Mouse (Mus musculus) olfactory bulb, adult 2 months (tissue): ENCODE results near the gene Fh1. TPM values are rescaled to one million over a fixed set of nuclear protein-coding genes. Genes with fewer than 3 reads are reported as not detected.

Experiments
- H3K27ac ChIP-seq: fragments of 200-500 bp; 2 replicates; pipeline ENCODE4 v1.5.1; 2012; ENCODE audit warnings: low read depth, low read length; ENCODE audit not compliant: insufficient read depth
- H3K4me1 ChIP-seq: fragments of 200-500 bp; 2 replicates; pipeline ENCODE4 v1.6.1; 2012; ENCODE audit warnings: low read length; ENCODE audit not compliant: control insufficient read depth, insufficient read depth
- H3K4me3 ChIP-seq: fragments of 200-500 bp; 2 replicates; pipeline ENCODE4 v1.5.1; 2012; ENCODE audit warnings: mild to moderate bottlenecking, low read depth, low read length, moderate library complexity; ENCODE audit not compliant: insufficient read depth
- CTCF ChIP-seq: fragments of 200-500 bp; IDR thresholded peaks from 2 replicates; pipeline ENCODE4 v1.5.1; 2012; ENCODE audit warnings: low read depth, mild to moderate bottlenecking, low read length, moderate library complexity; ENCODE audit not compliant: insufficient read depth
- POLR2A ChIP-seq: fragments of 200-500 bp; IDR thresholded peaks from 2 replicates; pipeline ENCODE4 v1.6.1; 2012; ENCODE audit warnings: mild to moderate bottlenecking, low read depth, low read length, moderate library complexity; ENCODE audit not compliant: insufficient read depth
- WGBS: fragments of 180-500 bp; shearing (Covaris S2); methylation state at CpG from one replicate; pipeline ENCODE4 v1.1.7; 2018; 5-methylcytosine and 5-hydroxymethylcytosine counted together
- polyA plus RNA-seq: library from polyadenylated mRNA; stranded (reverse); fragments of >200 nt; gene quantifications from 2 replicates; pipeline ENCODE4 v1.2.4, GENCODE M21; 2012; ENCODE audit warnings: low replicate concordance; ENCODE audit not compliant: missing spikeins, insufficient read depth, insufficient read length

Gene Fh1
- polyA plus RNA-seq, 1 experiment = not detected

DNA sequence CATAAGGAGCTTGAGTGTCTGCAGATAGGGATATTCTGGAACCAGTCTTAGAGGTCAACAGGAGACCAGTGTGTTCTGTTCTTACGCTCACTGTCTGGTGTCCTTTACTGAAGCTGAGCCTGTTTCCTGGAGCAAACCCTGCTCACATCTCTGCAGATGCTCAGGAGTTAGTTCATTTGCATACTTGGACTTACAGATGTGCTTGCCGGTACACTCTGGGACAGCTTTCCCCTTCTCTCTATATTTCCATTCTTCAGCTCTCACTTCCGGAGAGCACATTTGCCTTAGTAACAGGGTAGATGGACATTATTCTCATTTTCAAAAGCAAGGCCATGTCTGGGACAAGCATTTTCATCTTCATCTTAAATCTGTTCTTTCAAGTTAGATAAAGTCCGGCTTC lies 23.2 kb upstream of the Fh1 start:
- WGBS = 95% methylated on average over 4 of the region's 4 CpGs
- Histone ChIP-seq H3K27ac (no peak overlapping the region), H3K4me1 (no peaks in the 10 kb centered on the region), H3K4me3 (no peak overlapping the region)
- no peak for TF ChIP-seq POLR2A
- no peak for TF ChIP-seq CTCF

DNA sequence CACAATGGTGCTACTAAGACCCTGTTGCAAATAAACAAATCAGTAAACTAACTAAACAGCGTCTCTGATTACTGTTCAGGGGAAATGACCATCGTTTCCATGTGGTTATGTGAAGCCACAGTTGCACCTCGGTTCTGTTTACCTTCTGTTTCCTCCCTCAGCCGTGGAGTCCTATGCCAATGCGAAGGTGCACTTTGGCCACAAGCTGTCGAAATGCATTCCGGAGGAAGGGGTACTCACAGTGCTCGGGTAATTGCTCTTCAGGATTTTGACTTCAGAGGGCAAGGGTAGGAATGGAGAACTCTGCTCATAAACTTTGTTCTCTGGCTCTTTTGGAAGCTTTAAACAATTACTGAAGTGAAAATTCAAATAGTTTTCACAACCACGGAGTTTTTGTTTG lies 21.5 kb upstream of the Fh1 start:
- WGBS = 80% methylated on average over 9 of the region's 9 CpGs
- TF ChIP-seq CTCF (no peak), POLR2A (no peak)
- no peak overlapping the region for H3K4me3 ChIP-seq

DNA sequence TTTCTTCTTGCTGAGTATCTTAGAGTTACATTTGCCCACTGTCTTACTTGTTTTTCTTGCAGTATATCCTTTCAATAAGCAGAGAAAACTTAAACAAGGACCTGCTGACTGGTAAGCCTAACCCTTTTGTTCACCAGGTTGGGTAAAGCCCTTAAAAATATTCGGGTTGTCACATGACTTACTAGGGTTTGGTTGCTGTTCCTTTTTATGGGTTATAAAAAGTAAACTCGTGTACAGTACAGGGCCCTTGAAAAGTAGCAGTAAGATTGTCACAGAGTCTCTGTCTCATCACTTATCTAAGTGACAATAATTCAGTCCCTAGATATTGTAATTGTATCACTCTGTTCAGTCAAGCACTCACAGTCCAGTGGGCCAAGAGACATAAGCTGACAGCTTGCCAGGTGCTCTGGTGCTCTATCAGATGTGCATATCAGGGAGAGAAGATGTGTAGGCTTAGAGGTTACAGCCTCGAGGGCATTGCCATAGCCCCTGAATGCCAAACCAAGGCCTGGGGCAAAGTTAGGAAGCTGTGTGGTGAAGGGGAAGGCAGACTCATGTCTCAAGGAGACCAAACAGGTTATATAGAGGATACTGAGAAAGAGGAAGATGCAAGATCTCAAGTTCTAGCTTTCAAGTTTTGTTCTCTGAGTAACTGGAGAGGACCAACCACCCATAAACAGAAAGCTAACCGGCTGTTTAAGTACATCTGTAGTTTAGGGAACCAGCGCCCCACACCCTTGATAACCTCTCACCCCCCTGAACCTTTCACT lies 18.2 kb upstream of the Fh1 start:
- Histone ChIP-seq H3K4me3 (no peak overlapping the region), H3K4me1 (no peaks in the 10 kb centered on the region), H3K27ac (no peak overlapping the region)
- TF ChIP-seq POLR2A = no peak
- 77% methylated on average over 5 of the region's 5 CpGs for WGBS

More for the DNA sequence above, 21.5 kb upstream of the Fh1 start:
- Histone ChIP-seq H3K4me1 (no peaks in the 10 kb centered on the region), H3K27ac (no peak overlapping the region)

GRCm38 (mm10) chr1:175640435-175641150 lies 15.2 kb upstream of the Fh1 start:
- Histone ChIP-seq H3K27ac (no peak overlapping the region), H3K4me1 (no peaks in the 10 kb centered on the region), H3K4me3 (no peak overlapping the region)
- no peak for TF ChIP-seq CTCF
- TF ChIP-seq POLR2A = no peak
- WGBS = 87% methylated on average over 6 of the region's 6 CpGs

GRCm38 (mm10) chr1:175639072-175639471 lies 13.6 kb upstream of the Fh1 start:
- no peak overlapping the region for H3K4me3 ChIP-seq
- no peak for TF ChIP-seq POLR2A
- H3K4me1 ChIP-seq = no peaks in the 10 kb centered on the region
- WGBS = 75% methylated on average over 7 of the region's 7 CpGs
- H3K27ac ChIP-seq = no peak overlapping the region

GRCm38 (mm10) chr1:175637677-175638076 lies 12.2 kb upstream of the Fh1 start:
- TF ChIP-seq POLR2A = no peak
- no peak for TF ChIP-seq CTCF
- Histone ChIP-seq H3K27ac (no peak overlapping the region), H3K4me1 (no peaks in the 10 kb centered on the region), H3K4me3 (no peak overlapping the region)
- WGBS = 65% methylated on average over 7 of the region's 7 CpGs

DNA sequence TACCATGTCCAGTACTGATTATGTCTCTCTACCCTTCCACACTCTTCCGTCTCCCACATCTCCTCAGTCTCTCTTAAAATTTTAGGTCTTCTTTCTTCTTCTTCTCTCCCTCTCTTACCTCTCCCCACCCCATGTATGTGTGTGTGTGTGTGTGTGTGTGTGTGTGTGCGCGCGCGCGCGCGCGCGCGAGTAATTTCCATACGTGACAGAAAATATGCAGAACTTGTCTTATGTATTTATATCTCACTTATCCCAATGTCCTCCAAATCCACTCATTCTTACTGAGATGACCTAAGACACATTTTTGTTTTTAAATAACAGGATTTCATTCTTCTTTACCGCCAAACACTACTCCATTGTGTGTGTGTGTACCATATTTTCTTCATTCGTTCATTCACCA lies 7.0 kb upstream of the Fh1 start:
- WGBS = 98% methylated on average over 14 of the region's 14 CpGs
- H3K27ac ChIP-seq = no peak overlapping the region
- TF ChIP-seq POLR2A (no peak), CTCF (no peak)
- H3K4me1 ChIP-seq = no peaks in the 10 kb centered on the region
- H3K4me3 ChIP-seq = no peak overlapping the region

- H3K27ac ChIP-seq = no peak overlapping the region
- no peaks in the 10 kb centered on the region for H3K4me1 ChIP-seq
- 75% methylated on average over 10 of the region's 10 CpGs for WGBS
- no peak overlapping the region for H3K4me3 ChIP-seq
- TF ChIP-seq CTCF = no peak
- TF ChIP-seq POLR2A = no peak
Observed at GRCm38 (mm10) chr1:175631721-175632221, 6.3 kb upstream of the Fh1 start.

DNA sequence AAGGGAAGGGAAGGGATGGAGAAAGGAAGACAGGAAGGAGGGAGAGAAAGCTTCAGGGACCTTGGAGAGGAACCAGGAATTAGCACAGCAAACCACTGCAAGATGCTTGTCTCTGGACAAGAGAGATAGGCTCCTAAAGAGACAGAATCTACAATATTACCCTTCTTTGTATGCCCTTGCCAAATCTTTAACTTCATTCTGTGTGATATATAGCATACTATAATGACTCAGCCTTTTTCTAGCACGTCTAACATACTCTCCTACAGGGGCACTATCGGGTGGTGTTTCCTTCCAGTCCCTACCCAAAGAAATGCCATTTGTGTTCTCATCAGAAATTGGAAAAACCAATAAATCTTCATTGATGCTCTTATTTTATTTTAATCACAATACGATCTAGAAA lies 5.6 kb upstream of the Fh1 start:
- H3K4me1 ChIP-seq = no peaks in the 10 kb centered on the region
- 89% methylated on average over 3 of the region's 3 CpGs for WGBS
- no peak overlapping the region for H3K4me3 ChIP-seq
- TF ChIP-seq POLR2A = no peak
- no peak for TF ChIP-seq CTCF
- H3K27ac ChIP-seq = no peak overlapping the region

GRCm38 (mm10) chr1:175630345-175630744 lies 4.9 kb upstream of the Fh1 start:
- H3K4me3 ChIP-seq = no peak overlapping the region
- H3K27ac ChIP-seq = no peak overlapping the region
- TF ChIP-seq CTCF = no peak
- no peak for TF ChIP-seq POLR2A
- H3K4me1 ChIP-seq = no peaks in the 10 kb centered on the region
- 90% methylated on average over 5 of the region's 5 CpGs for WGBS
